Comparison of ENCODE assay signal across 25 mouse cellular contexts in the genomic region with DNA sequence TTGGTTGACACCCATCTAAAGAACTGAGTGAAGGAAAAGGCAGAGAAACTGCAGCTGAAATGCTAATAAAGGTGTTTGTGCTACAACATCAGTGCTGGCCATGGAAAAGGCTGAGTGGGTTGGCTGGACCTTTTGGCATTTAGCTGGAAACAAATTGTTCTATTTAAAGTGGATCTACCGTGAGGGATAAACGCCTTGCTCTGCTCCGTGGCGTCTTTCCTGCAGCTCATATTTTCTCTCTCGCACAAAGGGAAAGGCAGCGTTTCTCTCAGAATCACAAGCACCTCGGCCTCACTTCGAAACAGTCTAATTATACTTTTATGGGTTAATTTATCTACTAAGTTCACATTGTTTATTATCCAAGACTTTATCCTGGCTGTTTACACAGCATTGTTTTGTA.
DNase-seq lines count a peak whose midpoint lies in the region; ATAC-seq and TF ChIP-seq lines count a peak whose summit lies in the region.
"Had no signal": no experiment of that assay in that cellular context is flagged by ENCODE, and none has a peak within 500 bp of the region (broad histone marks: within the 10 kb centered on the region; RNA-seq: fewer than 3 reads in every experiment).

No protein-coding gene starts in this region.

- no peaks in the 10 kb centered on the region for H3K36me3 ChIP-seq in hindbrain, embryonic 13.5 days
- H3K36me3 ChIP-seq in hindbrain, embryonic 12.5 days: no peaks in the 10 kb centered on the region
- no peaks in the 10 kb centered on the region for H3K36me3 ChIP-seq in midbrain, embryonic 13.5 days
- no peaks in the 10 kb centered on the region for H3K36me3 ChIP-seq in midbrain, postnatal 0 days (ENCODE audit: insufficient read depth, low read length)
- no peaks in the 10 kb centered on the region for H3K36me3 ChIP-seq in hindbrain, embryonic 16.5 days (ENCODE audit: control insufficient read depth, insufficient read depth, low read length)
- H3K36me3 ChIP-seq: heart, embryonic 10.5 days; heart, embryonic 15.5 days; limb, embryonic 10.5 days; limb, embryonic 15.5 days; liver, embryonic 13.5 days had no signal

- no peak for ATAC-seq in hindbrain, embryonic 13.5 days (ENCODE audit: low FRiP score)
- ATAC-seq in hindbrain, embryonic 12.5 days (ENCODE audit: low FRiP score): no peak
- no peak for ATAC-seq in midbrain, embryonic 13.5 days
- ATAC-seq in midbrain, postnatal 0 days (ENCODE audit: low FRiP score): no peak
- ATAC-seq in hindbrain, embryonic 16.5 days: no peak
- ATAC-seq: activated CD4-positive, CD25-positive, alpha-beta regulatory T cell, adult 4 months; intestine, postnatal 0 days; lung, postnatal 0 days had no signal

- peaks cover 15% of the 10 kb centered on the region for H3K4me1 ChIP-seq in hindbrain, embryonic 13.5 days (replicated peaks)
- H3K4me1 ChIP-seq in hindbrain, embryonic 12.5 days: 0 out of 2 replicates have a peak, but pooled peaks cover 2% of the 10 kb centered on the region
- H3K4me1 ChIP-seq in midbrain, embryonic 13.5 days (replicated peaks): peaks cover 6% of the 10 kb centered on the region
- no peaks in the 10 kb centered on the region for H3K4me1 ChIP-seq in midbrain, postnatal 0 days (ENCODE audit: insufficient read depth, low read length)
- peaks cover 10% of the 10 kb centered on the region for H3K4me1 ChIP-seq in hindbrain, embryonic 16.5 days (ENCODE audit: control insufficient read depth, insufficient read depth, low read depth, low read length)
- H3K4me1 ChIP-seq: heart, embryonic 10.5 days; heart, embryonic 15.5 days; limb, embryonic 15.5 days; liver, embryonic 13.5 days had no signal

- H3K9ac ChIP-seq in hindbrain, embryonic 13.5 days: 0 out of 2 replicates have a peak overlapping the region, but pooled peaks have one; percentile 6
- H3K9ac ChIP-seq in hindbrain, embryonic 12.5 days: no peak overlapping the region
- H3K9ac ChIP-seq in midbrain, embryonic 13.5 days (replicated peaks): no peak overlapping the region
- H3K9ac ChIP-seq in midbrain, postnatal 0 days (replicated peaks; ENCODE audit: low read length, poor library complexity, severe bottlenecking): no peak overlapping the region
- H3K9ac ChIP-seq in hindbrain, embryonic 16.5 days (ENCODE audit: low read depth, low read length): no peak overlapping the region
- H3K9ac ChIP-seq: heart, embryonic 15.5 days; limb, embryonic 15.5 days; liver, embryonic 13.5 days had no signal

- no peaks in the 10 kb centered on the region for H3K9me3 ChIP-seq in hindbrain, embryonic 13.5 days
- H3K9me3 ChIP-seq in hindbrain, embryonic 12.5 days (replicated peaks): no peaks in the 10 kb centered on the region
- no peaks in the 10 kb centered on the region for H3K9me3 ChIP-seq in midbrain, embryonic 13.5 days
- H3K9me3 ChIP-seq in midbrain, postnatal 0 days (ENCODE audit: low read length): no peaks in the 10 kb centered on the region
- H3K9me3 ChIP-seq in hindbrain, embryonic 16.5 days (ENCODE audit: control insufficient read depth, low read length): no peaks in the 10 kb centered on the region
- H3K9me3 ChIP-seq: heart, embryonic 10.5 days; heart, embryonic 15.5 days; limb, embryonic 10.5 days; limb, embryonic 15.5 days; liver, embryonic 13.5 days had no signal

- H3K27me3 ChIP-seq in hindbrain, embryonic 13.5 days: no peaks in the 10 kb centered on the region
- no peaks in the 10 kb centered on the region for H3K27me3 ChIP-seq in hindbrain, embryonic 12.5 days
- H3K27me3 ChIP-seq in midbrain, embryonic 13.5 days: no peaks in the 10 kb centered on the region
- no peaks in the 10 kb centered on the region for H3K27me3 ChIP-seq in midbrain, postnatal 0 days (ENCODE audit: insufficient read depth, low read length)
- H3K27me3 ChIP-seq in hindbrain, embryonic 16.5 days (replicated peaks; ENCODE audit: control insufficient read depth, insufficient read depth, low read length): no peaks in the 10 kb centered on the region
- H3K27me3 ChIP-seq: heart, embryonic 15.5 days; limb, embryonic 15.5 days; liver, embryonic 13.5 days had no signal

- no peak overlapping the region for H3K4me3 ChIP-seq in hindbrain, embryonic 13.5 days
- H3K4me3 ChIP-seq in hindbrain, embryonic 12.5 days: no peak overlapping the region
- no peak overlapping the region for H3K4me3 ChIP-seq in midbrain, embryonic 13.5 days (replicated peaks)
- no peak overlapping the region for H3K4me3 ChIP-seq in midbrain, postnatal 0 days (ENCODE audit: low read depth, low read length)
- H3K4me3 ChIP-seq in hindbrain, embryonic 16.5 days (ENCODE audit: low read length): no peak overlapping the region
- H3K4me3 ChIP-seq: erythroblast, embryonic 14.5 days; heart, embryonic 10.5 days; heart, embryonic 15.5 days; limb, embryonic 10.5 days; limb, embryonic 15.5 days; liver, embryonic 13.5 days had no signal

- TF ChIP-seq POLR2A in brain, embryonic 14.5 days (IDR thresholded peaks at IDR 0.05; ENCODE audit: borderline replicate concordance, extremely low read depth, insufficient read depth, insufficient read length, poor library complexity, severe bottlenecking): no peak

- H3K4me2 ChIP-seq in hindbrain, embryonic 13.5 days: no peak overlapping the region
- no peak overlapping the region for H3K4me2 ChIP-seq in hindbrain, embryonic 12.5 days (replicated peaks)
- H3K4me2 ChIP-seq in midbrain, embryonic 13.5 days (replicated peaks): no peak overlapping the region
- no peak overlapping the region for H3K4me2 ChIP-seq in midbrain, postnatal 0 days (ENCODE audit: low read depth, low read length, poor library complexity, severe bottlenecking)
- H3K4me2 ChIP-seq in hindbrain, embryonic 16.5 days (ENCODE audit: low read length): peak overlapping the region; percentile 2; the same call in 1 of the 2 replicates
- H3K4me2 ChIP-seq: heart, embryonic 15.5 days; limb, embryonic 15.5 days; liver, embryonic 13.5 days had no signal

- H3K27ac ChIP-seq in hindbrain, embryonic 13.5 days: peak overlapping the region; percentile 55
- H3K27ac ChIP-seq in hindbrain, embryonic 12.5 days: no peak overlapping the region
- H3K27ac ChIP-seq in midbrain, embryonic 13.5 days: 0 out of 2 replicates have a peak overlapping the region, but pooled peaks have one; percentile 9
- no peak overlapping the region for H3K27ac ChIP-seq in midbrain, postnatal 0 days (ENCODE audit: low read depth, low read length)
- peak overlapping the region; percentile 26; the same call in 1 of the 2 replicates for H3K27ac ChIP-seq in hindbrain, embryonic 16.5 days (ENCODE audit: low read depth, low read length)
- H3K27ac ChIP-seq: heart, embryonic 10.5 days; heart, embryonic 15.5 days; limb, embryonic 10.5 days; limb, embryonic 15.5 days; liver, embryonic 13.5 days; macrophage had no signal

- DNase-seq in midbrain, postnatal 0 days (ENCODE audit: low spot score): no peak
- DNase-seq in brain, embryonic 14.5 days (ENCODE audit: low read depth): peak; percentile 66
- DNase-seq in layer of hippocampus, postnatal 14 days (ENCODE audit: low spot score in 2 of 2): no peak
- no peak for DNase-seq in gastrocnemius, postnatal 4 days (ENCODE audit: low spot score in 2 of 2)
- DNase-seq: B cell, adult 2 months; cerebellum, adult 2 months; gastrocnemius, postnatal 14 days; heart, adult 11 months; liver, embryonic 13.5 days; lung, adult 18-20 months; right cerebral cortex, postnatal 14 days; thymus, postnatal 14 days had no signal

- no peak for TF ChIP-seq CTCF in midbrain, postnatal 0 days (IDR thresholded peaks at IDR 0.05)
- no peak for TF ChIP-seq CTCF in brain, embryonic 14.5 days (IDR thresholded peaks at IDR 0.05; ENCODE audit: borderline replicate concordance, extremely low read depth, insufficient read depth, insufficient read length)

- 54% methylated on average over 8 of the region's 8 CpGs for WGBS in hindbrain, embryonic 13.5 days
- 73% methylated on average over 8 of the region's 8 CpGs for WGBS in hindbrain, embryonic 12.5 days
- WGBS in midbrain, embryonic 13.5 days: 68% methylated on average over 8 of the region's 8 CpGs
- 42% methylated on average over 8 of the region's 8 CpGs for WGBS in midbrain, postnatal 0 days
- WGBS in hindbrain, embryonic 16.5 days: 35% methylated on average over 8 of the region's 8 CpGs

Comparison
In these comparisons a context has a peak if more than half of its experiments do, and no peak if none do; other contexts are left out.
1. H3K27ac ChIP-seq: peak in hindbrain, embryonic 13.5 days (single experiment), midbrain, embryonic 13.5 days (single experiment) and hindbrain, embryonic 16.5 days (single experiment); none in hindbrain, embryonic 12.5 days (single experiment) and midbrain, postnatal 0 days (single experiment).